Mouse (Mus musculus) midbrain, embryonic 16.5 days (tissue): Measurements from ENCODE around the gene Hrh3. TPM values are rescaled to one million over a fixed set of nuclear protein-coding genes. Genes with fewer than 3 reads are reported as not detected.

ENCODE experiments used
- ATAC-seq: fragments of 200-750 bp; cut with Nextera tagmentation; 2 replicates; pipeline ENCODE4 v1.8.0; 2017; ENCODE audit warnings: moderate TSS enrichment
- H3K27ac ChIP-seq: fragments of 300-500 bp; sonication (generic); 2 replicates; pipeline ENCODE4 v1.5.1; 2014; ENCODE audit warnings: mild to moderate bottlenecking, low read length, mixed read lengths
- H3K27me3 ChIP-seq: fragments of 300-500 bp; sonication (generic); 2 replicates; pipeline ENCODE4 v1.6.1; 2014; ENCODE audit warnings: low read depth, low read length, mixed read lengths; ENCODE audit not compliant: control insufficient read depth, insufficient read depth
- H3K36me3 ChIP-seq: fragments of 300-500 bp; sonication (generic); 2 replicates; pipeline ENCODE4 v1.6.1; 2014; ENCODE audit warnings: mild to moderate bottlenecking, low read length, moderate library complexity, mixed read lengths; ENCODE audit not compliant: control insufficient read depth, insufficient read depth
- H3K4me1 ChIP-seq: fragments of 300-500 bp; sonication (generic); 2 replicates; pipeline ENCODE4 v1.6.1; 2014; ENCODE audit warnings: mild to moderate bottlenecking, low read length, mixed read lengths; ENCODE audit not compliant: control insufficient read depth, insufficient read depth
- H3K4me2 ChIP-seq: fragments of 300-500 bp; sonication (generic); 2 replicates; pipeline ENCODE4 v1.6.1; 2014; ENCODE audit warnings: mild to moderate bottlenecking, low read length, mixed read lengths
- H3K4me3 ChIP-seq: fragments of 300-500 bp; sonication (generic); 2 replicates; pipeline ENCODE4 v1.5.1; 2014; ENCODE audit warnings: low read depth, mild to moderate bottlenecking, low read length, moderate library complexity, mixed read lengths
- H3K9ac ChIP-seq: fragments of 300-500 bp; sonication (generic); 2 replicates; pipeline ENCODE4 v1.6.1; 2014; ENCODE audit warnings: low read depth, low read length, mixed read lengths
- H3K9me3 ChIP-seq: fragments of 300-500 bp; sonication (generic); replicated peaks from 2 replicates; pipeline ENCODE4 v1.6.1; 2014; ENCODE audit warnings: mild to moderate bottlenecking, low read length, mixed read lengths; ENCODE audit not compliant: control insufficient read depth, poor library complexity, severe bottlenecking
- WGBS: fragments of 180-500 bp; shearing (Covaris S2); extraction: QIAGEN DNeasy Blood & Tissue Kit; methylation state at CpG from one replicate; pipeline ENCODE4 v1.1.7; 2014; 5-methylcytosine and 5-hydroxymethylcytosine counted together
- polyA plus RNA-seq: library from polyadenylated mRNA; unstranded; fragments of >200 nt; fragmentation: Nextera tagmentation; extraction: Ambion mirVana; gene quantifications from 2 replicates; pipeline ENCODE4 v1.2.1, GENCODE M21; 2015

The Hrh3 gene
- polyA plus RNA-seq, 1 experiment from 2014 or later = 3.3 TPM

DNA sequence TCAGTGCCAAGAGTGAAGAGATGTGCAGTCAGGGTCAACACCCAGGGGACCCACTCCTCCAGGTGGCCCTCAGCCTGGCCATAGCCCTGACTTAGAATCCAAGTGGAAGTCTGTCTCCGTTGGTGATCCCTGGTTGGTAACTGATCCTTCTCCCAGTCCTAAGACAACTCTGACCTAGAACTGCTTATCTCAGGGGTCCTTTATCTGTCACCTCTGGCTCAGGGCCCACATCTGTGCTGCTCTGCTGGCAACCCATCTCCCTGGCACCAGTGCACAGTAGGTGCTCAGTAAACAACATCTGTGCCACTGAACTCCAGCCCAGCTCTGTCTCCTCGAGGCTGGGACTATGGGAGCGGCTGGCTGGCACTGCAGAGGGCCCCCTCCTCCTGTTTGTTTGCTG is 6.7 kb downstream of the Hrh3 start:
- Histone ChIP-seq H3K27ac (no peak overlapping the region), H3K4me3 (no peak overlapping the region), H3K9ac (no peak overlapping the region), H3K4me1 (peaks cover 3% of the 10 kb centered on the region; the same call in 1 of the 2 replicates), H3K27me3 (peaks cover 10% of the 10 kb centered on the region), H3K36me3 (no peaks in the 10 kb centered on the region), H3K4me2 (no peak overlapping the region), H3K9me3 (no peaks in the 10 kb centered on the region)
- 46% methylated on average over 3 of the region's 3 CpGs for WGBS
- ATAC-seq = no peak

DNA sequence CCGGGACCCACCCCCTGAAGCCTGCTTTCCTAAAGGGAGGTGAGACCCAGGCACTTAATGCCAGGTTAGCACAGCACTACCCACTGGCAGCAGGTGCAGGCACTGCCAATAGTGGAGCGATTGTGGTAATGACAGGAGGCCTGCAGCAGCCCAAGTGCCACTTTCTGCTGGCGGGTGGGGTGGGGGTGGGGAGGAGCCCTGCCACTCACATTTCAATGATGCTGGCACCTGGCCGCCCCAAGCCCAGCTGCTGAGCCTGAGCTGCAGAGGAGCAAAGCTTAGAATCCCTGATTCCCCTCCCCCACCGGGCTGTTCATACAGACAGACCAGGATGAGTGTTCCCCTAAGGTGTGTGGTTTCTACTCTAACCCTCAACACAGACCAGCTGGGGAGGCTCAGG is 8.6 kb downstream of the Hrh3 start:
- ATAC-seq = no peak
- H3K4me2 ChIP-seq = no peak overlapping the region
- no peaks in the 10 kb centered on the region for H3K36me3 ChIP-seq
- H3K4me3 ChIP-seq = no peak overlapping the region
- peaks cover 2% of the 10 kb centered on the region; the same call in 1 of the 2 replicates for H3K4me1 ChIP-seq
- 39% methylated on average over 5 of the region's 5 CpGs for WGBS
- peaks cover 1% of the 10 kb centered on the region for H3K27me3 ChIP-seq
- no peaks in the 10 kb centered on the region for H3K9me3 ChIP-seq
- no peak overlapping the region for H3K27ac ChIP-seq
- H3K9ac ChIP-seq = no peak overlapping the region

- Histone ChIP-seq H3K27me3 (no peaks in the 10 kb centered on the region), H3K9me3 (no peaks in the 10 kb centered on the region), H3K9ac (no peak overlapping the region), H3K4me1 (no peaks in the 10 kb centered on the region), H3K4me2 (no peak overlapping the region), H3K36me3 (peaks cover 3% of the 10 kb centered on the region; the same call in 1 of the 2 replicates), H3K4me3 (no peak overlapping the region), H3K27ac (no peak overlapping the region)
- 69% methylated on average over 11 of the region's 11 CpGs for WGBS
- no peak for ATAC-seq
Measured at GRCm38 (mm10) chr2:180090285-180090684, 14.0 kb downstream of the Hrh3 start.

- Histone ChIP-seq H3K4me2 (no peak overlapping the region), H3K27me3 (no peaks in the 10 kb centered on the region), H3K27ac (no peak overlapping the region), H3K9ac (no peak overlapping the region), H3K4me1 (no peaks in the 10 kb centered on the region), H3K36me3 (peaks cover 12% of the 10 kb centered on the region), H3K9me3 (no peaks in the 10 kb centered on the region), H3K4me3 (no peak overlapping the region)
- no peak for ATAC-seq
- WGBS = 89% methylated on average over 4 of the region's 4 CpGs
Measured at GRCm38 (mm10) chr2:180087472-180087871, 16.8 kb downstream of the Hrh3 start.

DNA sequence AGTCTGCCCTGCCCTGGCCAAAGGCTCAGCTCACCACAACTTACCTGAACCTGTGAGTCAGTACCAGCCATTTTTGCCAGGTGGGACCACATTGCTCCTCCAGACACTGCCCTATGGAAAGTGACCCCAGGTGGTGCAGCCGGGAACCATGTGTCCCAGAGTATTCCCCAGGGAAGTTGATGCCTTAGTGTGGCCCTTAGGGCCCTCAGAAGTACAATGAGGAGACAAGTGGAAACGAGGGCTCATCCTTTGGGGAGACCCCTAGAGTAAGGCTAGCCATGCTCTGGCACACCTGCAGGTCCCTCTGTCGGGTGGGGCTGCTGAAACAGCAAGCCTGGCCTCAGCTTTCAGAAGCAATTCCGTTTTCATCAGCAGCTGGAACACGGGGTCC is 17.7 kb downstream of the Hrh3 start:
- Histone ChIP-seq H3K4me1 (no peaks in the 10 kb centered on the region), H3K9ac (no peak overlapping the region), H3K4me3 (no peak overlapping the region), H3K27me3 (no peaks in the 10 kb centered on the region), H3K9me3 (no peaks in the 10 kb centered on the region), H3K27ac (no peak overlapping the region), H3K4me2 (no peak overlapping the region), H3K36me3 (peaks cover 12% of the 10 kb centered on the region)
- ATAC-seq = no peak
- 86% methylated on average over 5 of the region's 5 CpGs for WGBS

GRCm38 (mm10) chr2:180085926-180086636 is 18.2 kb downstream of the Hrh3 start:
- H3K4me3 ChIP-seq = no peak overlapping the region
- peaks cover 12% of the 10 kb centered on the region for H3K36me3 ChIP-seq
- no peak overlapping the region for H3K9ac ChIP-seq
- no peak overlapping the region for H3K4me2 ChIP-seq
- WGBS = 70% methylated on average over 16 of the region's 16 CpGs
- H3K4me1 ChIP-seq = no peaks in the 10 kb centered on the region
- H3K27me3 ChIP-seq = no peaks in the 10 kb centered on the region
- no peak overlapping the region for H3K27ac ChIP-seq
- no peak for ATAC-seq
- no peaks in the 10 kb centered on the region for H3K9me3 ChIP-seq

GRCm38 (mm10) chr2:180084565-180084964 is 19.7 kb downstream of the Hrh3 start:
- Histone ChIP-seq H3K27ac (no peak overlapping the region), H3K4me1 (no peaks in the 10 kb centered on the region), H3K4me3 (no peak overlapping the region), H3K9me3 (no peaks in the 10 kb centered on the region), H3K9ac (no peak overlapping the region), H3K4me2 (no peak overlapping the region), H3K36me3 (peaks cover 16% of the 10 kb centered on the region), H3K27me3 (no peaks in the 10 kb centered on the region)
- ATAC-seq = no peak
- 51% methylated on average over 3 of the region's 3 CpGs for WGBS

DNA sequence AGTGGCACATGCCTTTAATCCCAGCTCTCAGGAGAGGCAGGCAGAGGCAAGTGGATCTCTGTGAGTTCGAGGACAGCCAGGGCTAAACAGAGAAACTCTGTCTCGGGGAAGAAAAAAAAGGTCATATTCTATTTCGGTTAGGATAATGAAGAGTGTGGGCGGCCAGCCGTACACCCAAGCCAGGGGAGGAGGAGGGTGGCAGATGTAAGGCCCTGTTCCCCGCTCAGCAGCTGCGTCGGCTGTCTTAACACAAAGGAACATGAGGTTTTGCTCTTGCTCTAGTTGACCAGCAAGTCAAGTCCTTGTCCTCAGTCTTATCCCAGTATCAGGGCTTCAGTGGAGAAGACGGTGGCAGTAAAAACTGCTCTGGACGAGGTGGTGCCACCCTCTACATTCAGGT is 21.2 kb downstream of the Hrh3 start:
- peaks cover 18% of the 10 kb centered on the region for H3K36me3 ChIP-seq
- H3K9ac ChIP-seq = no peak overlapping the region
- no peak for ATAC-seq
- H3K27ac ChIP-seq = no peak overlapping the region
- no peak overlapping the region for H3K4me2 ChIP-seq
- H3K27me3 ChIP-seq = no peaks in the 10 kb centered on the region
- H3K4me1 ChIP-seq = no peaks in the 10 kb centered on the region
- 90% methylated on average over 10 of the region's 10 CpGs for WGBS
- H3K4me3 ChIP-seq = no peak overlapping the region
- H3K9me3 ChIP-seq = no peaks in the 10 kb centered on the region

- Histone ChIP-seq H3K9me3 (no peaks in the 10 kb centered on the region), H3K9ac (no peak overlapping the region), H3K27me3 (no peaks in the 10 kb centered on the region), H3K27ac (no peak overlapping the region), H3K4me2 (no peak overlapping the region), H3K36me3 (peaks cover 15% of the 10 kb centered on the region), H3K4me3 (no peak overlapping the region), H3K4me1 (no peaks in the 10 kb centered on the region)
- WGBS = 95% methylated on average over 8 of the region's 8 CpGs
- ATAC-seq = no peak
Measured at GRCm38 (mm10) chr2:180080680-180081079, 23.6 kb downstream of the Hrh3 start.
